Mouse (Mus musculus) heart, embryonic 12.5 days (tissue): ENCODE results near the gene Spaar. TPM values are rescaled to one million over a fixed set of nuclear protein-coding genes. Genes with fewer than 3 reads are reported as not detected.

ENCODE experiments used
- ATAC-seq: fragments of 200-750 bp; cut with Nextera tagmentation; 2 replicates; pipeline ENCODE4 v1.8.0; 2017; ENCODE audit warnings: moderate TSS enrichment, moderate library complexity; ENCODE audit not compliant: insufficient number of reproducible peaks, low FRiP score
- H3K27ac ChIP-seq: fragments of 300-500 bp; sonication (generic); 2 replicates; pipeline ENCODE4 v1.5.1; 2016; ENCODE audit warnings: mild to moderate bottlenecking, moderate library complexity; ENCODE audit not compliant: poor library complexity, severe bottlenecking
- H3K27me3 ChIP-seq: fragments of 300-500 bp; sonication (generic); replicated peaks from 2 replicates; pipeline ENCODE4 v1.6.1; 2016; ENCODE audit warnings: mild to moderate bottlenecking, moderate library complexity
- H3K36me3 ChIP-seq: fragments of 300-500 bp; sonication (generic); 2 replicates; pipeline ENCODE4 v1.6.1; 2016; ENCODE audit warnings: mild to moderate bottlenecking, moderate library complexity
- H3K4me1 ChIP-seq: fragments of 300-500 bp; sonication (generic); replicated peaks from 2 replicates; pipeline ENCODE4 v1.6.1; 2016; ENCODE audit warnings: mild to moderate bottlenecking
- H3K4me2 ChIP-seq: fragments of 300-500 bp; sonication (generic); 2 replicates; pipeline ENCODE4 v1.6.1; 2016; ENCODE audit warnings: mild to moderate bottlenecking, moderate library complexity
- H3K4me3 ChIP-seq: fragments of 300-500 bp; sonication (generic); 2 replicates; pipeline ENCODE4 v1.5.1; 2016; ENCODE audit warnings: mild to moderate bottlenecking
- H3K9ac ChIP-seq: fragments of 300-500 bp; sonication (generic); 2 replicates; pipeline ENCODE4 v1.6.1; 2016; ENCODE audit warnings: mild to moderate bottlenecking, moderate library complexity
- H3K9me3 ChIP-seq: fragments of 300-500 bp; sonication (generic); replicated peaks from 2 replicates; pipeline ENCODE4 v1.6.1; 2016; ENCODE audit warnings: mild to moderate bottlenecking, moderate library complexity
- WGBS: fragments of 180-500 bp; shearing (Covaris S2); methylation state at CpG from one replicate; pipeline ENCODE4 v1.1.7; 2016; 5-methylcytosine and 5-hydroxymethylcytosine counted together
- polyA plus RNA-seq: library from polyadenylated mRNA; unstranded; fragments of >200 nt; fragmentation: Nextera tagmentation; extraction: Ambion mirVana; gene quantifications from 2 replicates; pipeline ENCODE4 v1.2.1, GENCODE M21; 2016

The Spaar gene
- polyA plus RNA-seq, 1 experiment from 2014 or later = 0.15 TPM

GRCm38 (mm10) chr4:43709869-43710268 lies 20.0 kb upstream of the Spaar start, which contains the start of gene Olfr71:
Olfr71 (minus strand) TSS chr4:43710255.
- H3K9ac ChIP-seq = no peak within 1 kb of the TSS
- no peak within 1 kb of the TSS for H3K4me3 ChIP-seq
- H3K27ac ChIP-seq = no peak within 1 kb of the TSS
- no peak for ATAC-seq
- H3K4me1 ChIP-seq = peaks cover 10% of the 10 kb centered on the region
- WGBS = 65% methylated on average over 6 of the region's 6 CpGs
- no peaks in the 10 kb centered on the region for H3K36me3 ChIP-seq
- H3K27me3 ChIP-seq = peaks cover 11% of the 10 kb centered on the region; the same call in 1 of the 2 replicates
- no peak within 1 kb of the TSS for H3K4me2 ChIP-seq
- H3K9me3 ChIP-seq = no peaks in the 10 kb centered on the region

GRCm38 (mm10) chr4:43711821-43712220 lies 18.0 kb upstream of the Spaar start:
- no peak for ATAC-seq
- H3K9me3 ChIP-seq = no peaks in the 10 kb centered on the region
- no peaks in the 10 kb centered on the region for H3K36me3 ChIP-seq
- no peak overlapping the region for H3K4me3 ChIP-seq
- H3K4me1 ChIP-seq = peaks cover 8% of the 10 kb centered on the region; the same call in 1 of the 2 replicates
- H3K4me2 ChIP-seq = no peak overlapping the region
- H3K27ac ChIP-seq = peak overlapping the region; percentile 10; the same call in 1 of the 2 replicates
- WGBS = 4% methylated on average over 2 of the region's 2 CpGs
- peaks cover 17% of the 10 kb centered on the region; the same call in 1 of the 2 replicates for H3K27me3 ChIP-seq
- H3K9ac ChIP-seq = no peak overlapping the region

- Histone ChIP-seq H3K9ac (0 out of 2 replicates have a peak overlapping the region, but pooled peaks have one; percentile 10), H3K4me3 (no peak overlapping the region), H3K27me3 (peaks cover 11% of the 10 kb centered on the region; the same call in 1 of the 2 replicates), H3K36me3 (no peaks in the 10 kb centered on the region), H3K27ac (no peak overlapping the region), H3K9me3 (no peaks in the 10 kb centered on the region), H3K4me2 (no peak overlapping the region), H3K4me1 (peaks cover 8% of the 10 kb centered on the region; the same call in 1 of the 2 replicates)
- ATAC-seq = no peak
- WGBS = 47% methylated on average over 7 of the region's 7 CpGs
Observed at GRCm38 (mm10) chr4:43713652-43714219, 16.1 kb upstream of the Spaar start.

GRCm38 (mm10) chr4:43720491-43721228 lies 9.2 kb upstream of the Spaar start:
- ATAC-seq = no peak
- Histone ChIP-seq H3K9ac (no peak overlapping the region), H3K27me3 (0 out of 2 replicates have a peak, but pooled peaks cover 6% of the 10 kb centered on the region), H3K36me3 (no peaks in the 10 kb centered on the region), H3K4me1 (peaks cover 5% of the 10 kb centered on the region), H3K27ac (peak overlapping the region; percentile 79), H3K4me3 (no peak overlapping the region), H3K4me2 (peak overlapping the region; percentile 40; the same call in 1 of the 2 replicates), H3K9me3 (no peaks in the 10 kb centered on the region)
- 34% methylated on average over 15 of the region's 16 CpGs for WGBS

GRCm38 (mm10) chr4:43722191-43722590 lies 7.6 kb upstream of the Spaar start:
- H3K4me3 ChIP-seq = no peak overlapping the region
- no peak overlapping the region for H3K4me2 ChIP-seq
- H3K36me3 ChIP-seq = no peaks in the 10 kb centered on the region
- peaks cover 19% of the 10 kb centered on the region for H3K4me1 ChIP-seq
- H3K9ac ChIP-seq = no peak overlapping the region
- H3K27ac ChIP-seq = no peak overlapping the region
- ATAC-seq = no peak
- H3K9me3 ChIP-seq = no peaks in the 10 kb centered on the region
- H3K27me3 ChIP-seq = no peaks in the 10 kb centered on the region
- 85% methylated on average over 4 of the region's 4 CpGs for WGBS

- no peaks in the 10 kb centered on the region for H3K36me3 ChIP-seq
- ATAC-seq = no peak
- H3K27me3 ChIP-seq = no peaks in the 10 kb centered on the region
- 14% methylated on average over 1 of the region's 1 CpGs for WGBS
- no peak overlapping the region for H3K9ac ChIP-seq
- peaks cover 44% of the 10 kb centered on the region for H3K4me1 ChIP-seq
- H3K9me3 ChIP-seq = no peaks in the 10 kb centered on the region
- H3K27ac ChIP-seq = no peak overlapping the region
- no peak overlapping the region for H3K4me3 ChIP-seq
- H3K4me2 ChIP-seq = no peak overlapping the region
Observed at GRCm38 (mm10) chr4:43724764-43725163, 5.1 kb upstream of the Spaar start.

GRCm38 (mm10) chr4:43726228-43726993 lies 3.4 kb upstream of the Spaar start:
- no peaks in the 10 kb centered on the region for H3K27me3 ChIP-seq
- H3K36me3 ChIP-seq = no peaks in the 10 kb centered on the region
- ATAC-seq = no peak
- H3K9ac ChIP-seq = no peak overlapping the region
- no peaks in the 10 kb centered on the region for H3K9me3 ChIP-seq
- H3K4me2 ChIP-seq = no peak overlapping the region
- H3K4me1 ChIP-seq = peaks cover 56% of the 10 kb centered on the region
- peak overlapping the region; percentile 90 for H3K27ac ChIP-seq
- H3K4me3 ChIP-seq = no peak overlapping the region
- 44% methylated on average over 12 of the region's 12 CpGs for WGBS

GRCm38 (mm10) chr4:43726995-43727394 lies 2.8 kb upstream of the Spaar start, which contains the start of gene Hrct1:
Hrct1 (plus strand) TSS chr4:43727188.
- Histone ChIP-seq H3K9me3 (no peaks in the 10 kb centered on the region), H3K27ac (peak within 1 kb of the TSS; percentile 90), H3K4me1 (peaks cover 58% of the 10 kb centered on the region), H3K4me3 (no peak within 1 kb of the TSS), H3K4me2 (peak within 1 kb of the TSS; percentile 30), H3K9ac (peak within 1 kb of the TSS; percentile 33), H3K36me3 (no peaks in the 10 kb centered on the region), H3K27me3 (no peaks in the 10 kb centered on the region)
- 20% methylated on average over 3 of the region's 3 CpGs for WGBS
- peak; percentile 58 for ATAC-seq

- no peaks in the 10 kb centered on the region for H3K27me3 ChIP-seq
- ATAC-seq = peak; percentile 35; the same call in 1 of the 2 replicates
- H3K27ac ChIP-seq = peak overlapping the region; percentile 90
- peaks cover 68% of the 10 kb centered on the region for H3K4me1 ChIP-seq
- no peaks in the 10 kb centered on the region for H3K36me3 ChIP-seq
- H3K9ac ChIP-seq = peak overlapping the region; percentile 33
- peak overlapping the region; percentile 30 for H3K4me2 ChIP-seq
- no peaks in the 10 kb centered on the region for H3K9me3 ChIP-seq
- H3K4me3 ChIP-seq = no peak overlapping the region
- WGBS = 49% methylated on average over 7 of the region's 7 CpGs
Observed at GRCm38 (mm10) chr4:43727718-43728575, 1.9 kb upstream of the Spaar start.

- Histone ChIP-seq H3K9me3 (no peaks in the 10 kb centered on the region), H3K4me3 (no peak overlapping the region), H3K4me1 (peaks cover 73% of the 10 kb centered on the region), H3K27ac (peak overlapping the region; percentile 90), H3K36me3 (no peaks in the 10 kb centered on the region), H3K9ac (0 out of 2 replicates have a peak overlapping the region, but pooled peaks have one; percentile 25), H3K4me2 (peak overlapping the region; percentile 30; the same call in 1 of the 2 replicates), H3K27me3 (no peaks in the 10 kb centered on the region)
- WGBS = 5% methylated on average over 5 of the region's 5 CpGs
- peak; percentile 34; the same call in 1 of the 2 replicates for ATAC-seq
Observed at GRCm38 (mm10) chr4:43728576-43728954, 1.3 kb upstream of the Spaar start.
